Mouse (Mus musculus): ENCODE data around the gene Aph1a. TPM values are rescaled to one million over a fixed set of nuclear protein-coding genes. Genes with fewer than 3 reads are reported as not detected.
A peak's percentile ranks its signal among the peaks of the same experiment; 100 is the strongest.
"Not testable (repeated sequence)": the region's sequence is repeated elsewhere in the genome, so short reads cannot be mapped to it uniquely, and the experiment has no call there.

Gene Aph1a
- polyA plus RNA-seq (2015; fragmentation: Nextera tagmentation; extraction: Ambion mirVana) = 27.3 and 33.3 TPM in 2 replicates

GRCm38 (mm10) chr3:95893606-95894316, at the start of gene Aph1a:
Aph1a (plus strand) TSS chr3:95893969.
- peaks cover 33% of the 10 kb centered on the region for H3K4me1 ChIP-seq (replicated peaks)
- H3K27ac ChIP-seq (replicated peaks) = peak within 1 kb of the TSS; percentile 83
- peak within 1 kb of the TSS; percentile 90 for H3K4me2 ChIP-seq
- H3K4me3 ChIP-seq = peak within 1 kb of the TSS; percentile 76
- not testable (repeated sequence) for H3K36me3 ChIP-seq, H3K27me3 ChIP-seq, H3K9me3 ChIP-seq
- peak within 1 kb of the TSS; percentile 91 for H3K9ac ChIP-seq
- peak; percentile 98 for ATAC-seq (ENCODE audit: low read depth)
- under 1% methylated on average over 25 of the region's 43 CpGs for WGBS

- H3K36me3 ChIP-seq = peaks cover 76% of the 10 kb centered on the region
- H3K4me3 ChIP-seq = no peak overlapping the region
- H3K27me3 ChIP-seq = no peaks in the 10 kb centered on the region
- no peak overlapping the region for H3K9ac ChIP-seq
- whole genome bisulfite sequencing = 92% methylated on average over 4 of the region's 4 CpGs
- H3K9me3 ChIP-seq = no peaks in the 10 kb centered on the region
- no peak for ATAC-seq (ENCODE audit: low read depth)
- no peak overlapping the region for H3K27ac ChIP-seq (replicated peaks)
- H3K4me2 ChIP-seq = no peak overlapping the region
- peaks cover 9% of the 10 kb centered on the region for H3K4me1 ChIP-seq (replicated peaks)
Measured at GRCm38 (mm10) chr3:95850611-95851010, 43.2 kb upstream of the Aph1a start.

- no peak for ATAC-seq (ENCODE audit: low read depth)
Measured at GRCm38 (mm10) chr3:95851317-95851716, 42.5 kb upstream of the Aph1a start.

GRCm38 (mm10) chr3:95855502-95856089, 38.2 kb upstream of the Aph1a start, which contains the start of gene Prpf3:
Prpf3 (minus strand) TSS chr3:95855885.
- Histone ChIP-seq H3K4me1 (replicated peaks) (peaks cover 16% of the 10 kb centered on the region), H3K4me2 (peak within 1 kb of the TSS; percentile 75), H3K27me3 (no peaks in the 10 kb centered on the region), H3K9me3 (no peaks in the 10 kb centered on the region), H3K27ac (replicated peaks) (peak within 1 kb of the TSS; percentile 72), H3K4me3 (peak within 1 kb of the TSS; percentile 82), H3K36me3 (peaks cover 27% of the 10 kb centered on the region), H3K9ac (peak within 1 kb of the TSS; percentile 87)
- WGBS = under 1% methylated on average over 54 of the region's 56 CpGs
- ATAC-seq (ENCODE audit: low read depth) = peak; percentile 98

More at GRCm38 (mm10) chr3:95851317-95851716, 42.5 kb upstream of the Aph1a start:
- Histone ChIP-seq H3K9me3 (no peaks in the 10 kb centered on the region), H3K27me3 (no peaks in the 10 kb centered on the region), H3K36me3 (peaks cover 69% of the 10 kb centered on the region), H3K4me3 (no peak overlapping the region), H3K4me2 (no peak overlapping the region), H3K9ac (no peak overlapping the region), H3K4me1 (replicated peaks) (peaks cover 12% of the 10 kb centered on the region), H3K27ac (replicated peaks) (no peak overlapping the region)
- 97% methylated on average over 8 of the region's 8 CpGs for whole genome bisulfite sequencing

DNA sequence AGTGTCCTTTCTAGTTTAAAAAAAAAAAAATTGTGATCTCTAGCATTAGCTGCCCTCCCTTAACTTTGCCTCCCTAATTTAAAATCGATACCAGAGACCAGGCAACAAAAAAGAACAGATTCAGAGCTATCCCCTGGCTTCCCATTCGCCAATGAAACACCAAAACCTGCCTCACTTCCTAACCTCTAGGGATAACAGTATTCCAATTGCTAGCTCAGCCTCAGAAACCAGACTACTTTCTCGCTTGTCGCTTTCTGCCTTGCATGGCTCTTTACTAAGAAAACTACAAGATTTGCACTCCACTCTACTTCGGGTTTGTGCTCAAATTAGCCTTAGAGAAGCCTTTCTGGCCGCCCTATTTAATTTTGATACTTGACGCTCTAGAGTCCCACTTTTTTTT, 37.7 kb upstream of the Aph1a start:
- Histone ChIP-seq H3K4me3 (peak overlapping the region; percentile 82), H3K9me3 (no peaks in the 10 kb centered on the region), H3K4me1 (replicated peaks) (peaks cover 16% of the 10 kb centered on the region), H3K9ac (peak overlapping the region; percentile 87), H3K27me3 (no peaks in the 10 kb centered on the region), H3K4me2 (peak overlapping the region; percentile 75), H3K27ac (replicated peaks) (peak overlapping the region; percentile 72), H3K36me3 (peaks cover 22% of the 10 kb centered on the region)
- ATAC-seq (ENCODE audit: low read depth) = peak; percentile 24; the same call in 1 of the 2 replicates
- 28% methylated on average over 7 of the region's 7 CpGs for WGBS

DNA sequence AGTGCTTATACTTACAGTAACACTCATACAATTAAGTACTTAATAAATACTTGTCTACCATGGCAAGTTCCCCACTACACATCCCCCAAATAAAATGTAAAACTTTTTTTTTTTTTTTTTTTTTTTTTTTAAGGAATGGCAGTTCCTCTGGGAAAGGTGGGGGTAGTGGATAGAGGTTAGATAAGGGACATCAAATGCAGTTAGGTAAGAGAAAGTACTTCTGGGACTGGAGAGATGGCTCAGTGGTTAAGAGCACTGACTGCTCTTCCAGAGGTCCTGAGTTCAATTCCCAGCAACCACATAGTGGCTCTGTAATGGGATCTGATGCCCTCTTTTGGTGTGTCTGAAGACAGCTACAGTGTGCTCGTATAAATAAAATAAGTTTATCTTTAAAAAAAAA, 36.7 kb upstream of the Aph1a start:
- Histone ChIP-seq H3K36me3 (peaks cover 19% of the 10 kb centered on the region), H3K4me1 (replicated peaks) (peaks cover 16% of the 10 kb centered on the region)
- H3K4me3 ChIP-seq; H3K27ac ChIP-seq (replicated peaks); H3K27me3 ChIP-seq; H3K4me2 ChIP-seq; H3K9ac ChIP-seq; ATAC-seq (ENCODE audit: low read depth); H3K9me3 ChIP-seq: not testable (repeated sequence)
- 97% methylated on average over 1 of the region's 1 CpGs for WGBS

DNA sequence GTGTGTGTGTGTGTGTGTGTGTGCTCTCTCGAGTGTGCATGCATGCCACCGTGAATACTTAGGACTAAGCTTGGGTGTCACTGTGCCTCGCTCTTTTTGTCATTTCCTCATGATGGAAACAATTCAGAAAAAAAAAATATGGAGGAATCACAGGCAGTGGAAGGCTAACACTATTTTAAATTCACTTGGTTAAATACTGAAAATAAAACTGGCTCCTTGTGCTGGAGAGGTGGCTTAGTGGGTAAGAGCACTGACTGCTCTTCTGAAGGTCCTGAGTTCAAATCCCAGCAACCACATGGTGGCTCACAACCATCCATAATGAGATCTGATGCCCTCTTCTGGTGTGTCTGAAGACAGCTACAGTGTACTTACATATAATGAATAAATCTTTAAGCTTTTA, 35.5 kb upstream of the Aph1a start:
- H3K9me3 ChIP-seq; ATAC-seq (ENCODE audit: low read depth); H3K4me2 ChIP-seq; H3K4me3 ChIP-seq; H3K27me3 ChIP-seq; H3K9ac ChIP-seq; H3K27ac ChIP-seq (replicated peaks): not testable (repeated sequence)
- 90% methylated on average over 3 of the region's 3 CpGs for WGBS
- Histone ChIP-seq H3K4me1 (replicated peaks) (peaks cover 16% of the 10 kb centered on the region), H3K36me3 (peaks cover 14% of the 10 kb centered on the region)

DNA sequence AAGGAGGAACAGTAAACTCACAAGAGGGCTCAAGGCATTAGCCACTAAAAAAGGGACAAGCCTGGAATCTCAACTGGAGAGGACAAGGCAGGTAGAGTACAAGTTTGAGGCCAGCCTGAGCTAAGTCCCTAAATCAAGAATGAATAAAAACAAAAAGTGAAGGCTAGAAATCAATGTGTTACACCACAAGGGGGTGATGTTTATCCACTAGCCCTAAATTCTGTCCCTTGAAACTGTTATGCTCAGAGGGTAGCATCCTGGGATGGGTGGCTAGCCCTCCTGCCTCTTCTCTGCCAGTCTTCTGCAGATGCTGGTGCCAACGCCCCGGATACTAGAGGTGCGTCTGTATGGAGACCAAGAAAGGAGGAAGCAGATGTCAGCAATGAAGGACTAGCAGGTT, 33.4 kb upstream of the Aph1a start:
- H3K4me1 ChIP-seq (replicated peaks) = peaks cover 8% of the 10 kb centered on the region
- H3K36me3 ChIP-seq = peaks cover 28% of the 10 kb centered on the region
- no peaks in the 10 kb centered on the region for H3K9me3 ChIP-seq
- H3K4me3 ChIP-seq = no peak overlapping the region
- H3K4me2 ChIP-seq = no peak overlapping the region
- no peak overlapping the region for H3K9ac ChIP-seq
- H3K27me3 ChIP-seq = no peaks in the 10 kb centered on the region
- no peak for ATAC-seq (ENCODE audit: low read depth)
- no peak overlapping the region for H3K27ac ChIP-seq (replicated peaks)
- 92% methylated on average over 3 of the region's 3 CpGs for WGBS

DNA sequence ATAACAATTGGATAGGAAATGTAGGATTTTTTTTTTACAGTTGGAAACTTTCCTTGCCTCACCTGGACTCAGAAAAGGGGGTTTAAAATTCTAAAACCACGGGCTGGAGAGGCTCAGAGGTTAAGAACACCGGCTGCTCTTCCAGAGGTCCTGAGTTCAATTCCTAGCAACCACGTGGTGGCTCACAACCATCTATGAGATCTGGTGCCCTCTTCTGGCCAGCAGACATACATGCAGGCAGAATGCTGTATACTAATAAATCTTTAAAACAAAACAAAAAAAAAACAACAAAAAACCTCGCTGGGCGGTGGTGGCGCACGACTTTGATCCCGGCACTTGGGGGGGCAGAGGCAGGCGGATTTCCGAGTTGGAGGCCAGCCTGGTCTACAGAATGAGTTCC, 32.6 kb upstream of the Aph1a start:
- H3K27ac ChIP-seq (replicated peaks) = no peak overlapping the region
- ATAC-seq (ENCODE audit: low read depth) = no peak
- peaks cover 5% of the 10 kb centered on the region for H3K4me1 ChIP-seq (replicated peaks)
- no peak overlapping the region for H3K4me2 ChIP-seq
- H3K27me3 ChIP-seq = no peaks in the 10 kb centered on the region
- no peak overlapping the region for H3K4me3 ChIP-seq
- H3K36me3 ChIP-seq = peaks cover 37% of the 10 kb centered on the region
- no peak overlapping the region for H3K9ac ChIP-seq
- H3K9me3 ChIP-seq = no peaks in the 10 kb centered on the region
- 77% methylated on average over 10 of the region's 10 CpGs for WGBS

GRCm38 (mm10) chr3:95861796-95862195, 32.0 kb upstream of the Aph1a start:
- 28% methylated on average over 2 of the region's 2 CpGs for WGBS
- Histone ChIP-seq H3K4me1 (replicated peaks) (no peaks in the 10 kb centered on the region), H3K4me3 (no peak overlapping the region), H3K27ac (replicated peaks) (no peak overlapping the region), H3K9me3 (no peaks in the 10 kb centered on the region), H3K9ac (no peak overlapping the region), H3K4me2 (no peak overlapping the region), H3K36me3 (peaks cover 43% of the 10 kb centered on the region), H3K27me3 (no peaks in the 10 kb centered on the region)
- ATAC-seq (ENCODE audit: low read depth) = peak; percentile 73; the same call in 1 of the 2 replicates

DNA sequence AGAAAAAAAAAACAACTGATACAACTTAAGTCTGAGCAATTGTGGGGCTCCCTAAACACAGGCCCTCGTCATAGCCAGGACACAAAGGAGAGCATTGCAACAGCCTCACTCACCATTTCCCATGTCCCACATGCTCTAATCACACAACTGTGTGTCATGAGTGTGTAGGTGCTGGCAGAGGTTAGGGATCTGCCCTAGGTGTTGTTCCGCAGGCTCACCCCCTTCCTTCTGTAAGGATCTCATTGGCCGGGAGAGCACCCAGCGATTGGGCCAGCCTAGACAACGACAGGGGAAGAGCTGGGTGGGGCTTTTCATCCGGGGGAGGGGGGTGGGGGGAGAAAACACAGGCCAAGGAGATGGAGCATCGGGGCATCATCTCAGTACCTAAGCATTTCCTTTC, 30.2 kb upstream of the Aph1a start:
- peaks cover 58% of the 10 kb centered on the region for H3K36me3 ChIP-seq
- H3K4me1 ChIP-seq (replicated peaks) = no peaks in the 10 kb centered on the region
- H3K27me3 ChIP-seq = no peaks in the 10 kb centered on the region
- H3K4me2 ChIP-seq = no peak overlapping the region
- WGBS = 80% methylated on average over 7 of the region's 7 CpGs
- no peak for ATAC-seq (ENCODE audit: low read depth)
- H3K27ac ChIP-seq (replicated peaks) = no peak overlapping the region
- no peaks in the 10 kb centered on the region for H3K9me3 ChIP-seq
- H3K9ac ChIP-seq = no peak overlapping the region
- H3K4me3 ChIP-seq = no peak overlapping the region

DNA sequence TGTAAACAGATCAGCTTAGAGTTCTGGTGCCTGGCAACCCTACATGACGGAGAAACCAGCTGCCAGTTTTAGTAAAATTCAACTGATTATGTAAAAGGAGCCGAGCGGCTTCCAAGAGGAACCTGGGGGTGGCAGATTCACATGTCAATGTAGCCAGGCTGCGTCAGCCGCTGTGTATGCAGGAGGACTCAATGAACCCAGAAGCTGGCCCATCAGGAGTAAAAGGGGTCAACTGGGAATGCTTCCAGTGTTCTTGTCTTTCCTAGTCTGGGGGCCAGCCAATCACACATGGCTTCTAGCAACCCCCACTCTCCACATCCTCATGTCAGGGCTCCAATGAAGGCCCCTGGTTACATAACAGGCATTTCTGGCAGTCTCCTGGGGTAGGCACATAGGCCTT, 28.7 kb upstream of the Aph1a start:
- H3K27ac ChIP-seq (replicated peaks) = no peak overlapping the region
- no peaks in the 10 kb centered on the region for H3K9me3 ChIP-seq
- no peak overlapping the region for H3K4me3 ChIP-seq
- ATAC-seq (ENCODE audit: low read depth) = no peak
- H3K9ac ChIP-seq = no peak overlapping the region
- H3K36me3 ChIP-seq = peaks cover 69% of the 10 kb centered on the region
- WGBS = 95% methylated on average over 5 of the region's 5 CpGs
- peaks cover 2% of the 10 kb centered on the region for H3K4me1 ChIP-seq (replicated peaks)
- H3K4me2 ChIP-seq = no peak overlapping the region
- H3K27me3 ChIP-seq = no peaks in the 10 kb centered on the region

All from neural tube, embryonic 13.5 days (tissue).